Mouse (Mus musculus) bone marrow macrophage, adult 2 months (primary cell): ENCODE data around the gene Ksr2.

Experiments
- CTCF ChIP-seq: IDR thresholded peaks from 2 replicates; pipeline ENCODE4 v1.5.1; 2012; ENCODE audit warnings: low read depth, mild to moderate bottlenecking, low read length, moderate library complexity
- POLR2A ChIP-seq: IDR thresholded peaks from 2 replicates; pipeline ENCODE4 v1.6.1; 2012; ENCODE audit warnings: mild to moderate bottlenecking, low read depth, low read length, borderline replicate concordance

DNA sequence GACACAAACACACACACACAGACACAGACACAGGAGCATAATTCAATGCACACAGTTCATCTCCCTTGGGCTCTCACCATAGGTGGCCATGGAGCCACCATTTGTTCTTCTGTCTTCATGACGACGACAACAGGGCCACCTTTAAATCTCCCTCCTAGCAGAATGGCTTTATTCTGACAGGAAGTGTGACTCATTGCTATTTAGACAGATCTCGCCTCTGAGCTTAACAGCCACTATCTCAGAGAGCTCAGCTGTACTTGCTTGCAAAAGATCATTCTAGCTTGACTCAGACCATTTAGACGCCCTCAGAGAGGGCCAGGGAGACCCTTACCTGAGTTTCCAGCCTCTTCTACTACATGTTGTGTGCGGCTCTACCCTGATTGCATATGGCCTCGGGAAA, 175.5 kb downstream of the Ksr2 start:
- TF ChIP-seq CTCF (no peak), POLR2A (no peak)
